Mouse (Mus musculus) kidney, adult 2 months (tissue): ENCODE results near the gene Rps2.

ENCODE experiments used
- CTCF ChIP-seq: fragments of 200-500 bp; conservative IDR thresholded peaks from 2 replicates; pipeline ENCODE4 v1.5.1; 2011; ENCODE audit warnings: low read depth, mild to moderate bottlenecking, control low read depth, low read length, moderate library complexity, mixed read lengths; ENCODE audit not compliant: insufficient read depth, insufficient read length
- POLR2A ChIP-seq: fragments of 200-500 bp; IDR thresholded peaks from one replicate; pipeline ENCODE4 v1.6.1; 2011; ENCODE audit warnings: low read depth, low read length, control low read depth

GRCm38 (mm10) chr17:24698715-24699114 lies 19.2 kb upstream of the Rps2 start:
- TF ChIP-seq CTCF (no peak), POLR2A (no peak)
